Mouse (Mus musculus) liver, embryonic 15.5 days (tissue): ENCODE data around the gene Pxmp2. TPM values are rescaled to one million over a fixed set of nuclear protein-coding genes. Genes with fewer than 3 reads are reported as not detected.

Experiments
- ATAC-seq: fragments of 200-750 bp; cut with Nextera tagmentation; 2 replicates; pipeline ENCODE4 v1.8.0; 2017; ENCODE audit warnings: moderate number of reproducible peaks, mild to moderate bottlenecking, moderate library complexity; ENCODE audit not compliant: insufficient read depth
- H3K27ac ChIP-seq: fragments of 300-500 bp; sonication (generic); replicated peaks from 2 replicates; pipeline ENCODE4 v1.5.1; 2015; ENCODE audit warnings: mild to moderate bottlenecking, inconsistent platforms
- H3K27me3 ChIP-seq: fragments of 300-500 bp; sonication (generic); 2 replicates; pipeline ENCODE4 v1.6.1; 2015; ENCODE audit warnings: mild to moderate bottlenecking, inconsistent platforms
- H3K36me3 ChIP-seq: fragments of 300-500 bp; sonication (generic); replicated peaks from 2 replicates; pipeline ENCODE4 v1.6.1; 2015; ENCODE audit warnings: moderate library complexity, mild to moderate bottlenecking, inconsistent platforms
- H3K4me1 ChIP-seq: fragments of 300-500 bp; sonication (generic); replicated peaks from 2 replicates; pipeline ENCODE4 v1.6.1; 2015; ENCODE audit warnings: inconsistent platforms
- H3K4me2 ChIP-seq: fragments of 300-500 bp; sonication (generic); 2 replicates; pipeline ENCODE4 v1.6.1; 2015; ENCODE audit warnings: moderate library complexity, mild to moderate bottlenecking, inconsistent platforms
- H3K4me3 ChIP-seq: fragments of 300-500 bp; sonication (generic); replicated peaks from 2 replicates; pipeline ENCODE4 v1.5.1; 2015; ENCODE audit warnings: mild to moderate bottlenecking, inconsistent platforms
- H3K9ac ChIP-seq: fragments of 300-500 bp; sonication (generic); 2 replicates; pipeline ENCODE4 v1.6.1; 2015; ENCODE audit warnings: moderate library complexity, mild to moderate bottlenecking, inconsistent platforms
- H3K9me3 ChIP-seq: fragments of 300-500 bp; sonication (generic); replicated peaks from 2 replicates; pipeline ENCODE4 v1.6.1; 2016; ENCODE audit warnings: inconsistent platforms
- WGBS: fragments of 180-500 bp; shearing (Covaris S2); methylation state at CpG from one replicate; pipeline ENCODE4 v1.1.7; 2015; ENCODE audit warnings: mixed read lengths; ENCODE audit not compliant: insufficient replicate concordance; 5-methylcytosine and 5-hydroxymethylcytosine counted together
- polyA plus RNA-seq: library from polyadenylated mRNA; unstranded; fragments of >200 nt; fragmentation: Nextera tagmentation; extraction: Ambion mirVana; gene quantifications from 2 replicates; pipeline ENCODE4 v1.2.1, GENCODE M21; 2015

The Pxmp2 gene
- polyA plus RNA-seq, 1 experiment from 2014 or later, result 45.0 TPM

DNA sequence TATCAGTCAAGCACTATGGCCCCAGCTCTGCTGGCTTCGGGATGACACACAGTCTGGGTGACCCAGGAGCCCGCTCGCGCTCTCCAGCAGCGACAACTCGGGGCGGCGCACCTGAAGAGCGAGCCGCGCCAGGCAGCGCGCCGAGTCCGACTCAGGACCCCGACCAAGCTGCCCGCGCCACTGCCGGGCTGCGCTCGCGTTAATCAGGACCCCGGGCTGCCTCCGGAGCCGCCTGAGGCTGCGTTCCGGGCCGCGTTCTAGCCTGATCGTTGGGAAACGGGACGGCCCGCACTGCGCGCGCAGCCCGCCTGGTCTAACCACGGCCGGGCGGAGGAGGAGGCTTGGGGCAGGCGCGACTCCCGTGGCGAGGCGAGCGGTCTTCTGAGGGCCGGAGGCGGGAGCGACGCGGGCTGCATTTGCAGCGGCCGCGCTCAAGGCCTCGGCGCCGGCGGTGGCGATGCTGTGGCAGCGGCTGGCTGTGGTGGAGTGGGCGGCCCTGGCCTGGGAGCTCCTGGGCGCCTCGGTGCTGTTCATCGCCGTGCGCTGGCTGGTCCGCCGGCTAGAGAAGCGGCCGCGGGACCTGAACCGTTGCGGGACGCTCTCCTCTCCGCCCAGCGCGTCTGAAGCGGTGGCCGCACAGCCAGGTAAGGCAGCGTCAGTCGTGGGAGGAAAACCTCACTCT lies 55.1 kb downstream of the Pxmp2 start, which contains the start of gene Ankle2:
Gene Ankle2, plus strand, starts transcription at position 225 of the 682 bp plus-strand sequence.
- ATAC-seq, result peak; percentile 97
- no peaks in the 10 kb centered on the region for H3K9me3 ChIP-seq
- peaks cover 25% of the 10 kb centered on the region for H3K4me1 ChIP-seq
- H3K36me3 ChIP-seq, result peaks cover 21% of the 10 kb centered on the region
- under 1% methylated on average over 81 of the region's 81 CpGs for WGBS
- H3K27ac ChIP-seq, result peak within 1 kb of the TSS; percentile 99
- H3K4me3 ChIP-seq, result peak within 1 kb of the TSS; percentile 91
- H3K9ac ChIP-seq, result peak within 1 kb of the TSS; percentile 93
- peak within 1 kb of the TSS; percentile 87 for H3K4me2 ChIP-seq
- no peaks in the 10 kb centered on the region for H3K27me3 ChIP-seq

DNA sequence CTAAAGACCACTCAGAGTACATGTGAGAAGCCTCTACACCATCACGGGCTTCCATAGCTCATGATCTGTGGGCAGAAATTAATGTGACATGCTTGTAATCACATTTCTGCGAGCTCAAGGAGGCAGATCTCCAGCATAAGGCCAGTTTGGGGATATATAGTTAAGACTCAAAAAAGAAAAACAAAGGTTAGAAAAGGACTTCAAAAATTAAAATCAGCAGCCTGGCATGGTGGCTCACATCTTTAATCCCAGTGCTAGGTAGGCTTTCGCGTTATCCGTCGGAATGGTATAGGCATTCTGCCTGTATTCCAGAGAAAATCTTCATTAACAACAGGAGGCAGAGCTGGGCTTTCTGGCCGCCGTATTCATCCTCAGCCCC lies 55.6 kb downstream of the Pxmp2 start:
- H3K27me3 ChIP-seq, result no peaks in the 10 kb centered on the region
- peak overlapping the region; percentile 91 for H3K4me3 ChIP-seq
- 5% methylated on average over 8 of the region's 8 CpGs for WGBS
- H3K27ac ChIP-seq, result peak overlapping the region; percentile 99
- peak overlapping the region; percentile 87 for H3K4me2 ChIP-seq
- H3K4me1 ChIP-seq, result peaks cover 25% of the 10 kb centered on the region
- ATAC-seq, result no peak
- peak overlapping the region; percentile 93 for H3K9ac ChIP-seq
- no peaks in the 10 kb centered on the region for H3K9me3 ChIP-seq
- peaks cover 21% of the 10 kb centered on the region for H3K36me3 ChIP-seq

DNA sequence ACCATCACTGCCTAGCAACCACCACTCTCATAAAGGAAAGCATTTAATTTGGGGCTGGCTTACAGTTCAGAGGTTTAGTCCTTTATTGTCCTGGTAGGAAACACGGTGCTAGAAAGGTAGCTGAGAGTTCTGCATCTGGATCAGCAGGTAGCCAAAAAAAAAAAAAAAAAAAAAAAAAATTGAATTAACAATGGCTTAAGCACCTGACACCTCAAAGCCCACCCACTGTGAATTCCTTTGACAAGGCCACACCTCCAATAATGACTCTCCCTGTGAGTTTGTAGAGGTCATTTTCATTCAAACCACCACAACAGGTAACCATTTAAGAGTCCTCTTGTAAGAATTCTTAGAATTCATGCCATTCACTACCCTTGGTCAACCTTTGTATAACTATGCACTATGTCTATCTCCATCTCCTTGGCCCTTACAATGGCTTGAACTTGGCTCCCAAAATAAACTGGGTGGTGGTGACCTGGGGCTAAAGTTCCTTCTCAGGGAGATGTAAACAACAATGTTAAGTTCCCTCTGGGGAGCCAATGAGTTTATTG lies 58.6 kb downstream of the Pxmp2 start:
- Histone ChIP-seq H3K27me3 (no peaks in the 10 kb centered on the region), H3K9ac (no peak overlapping the region), H3K9me3 (no peaks in the 10 kb centered on the region), H3K4me2 (no peak overlapping the region), H3K4me1 (peaks cover 17% of the 10 kb centered on the region), H3K36me3 (peaks cover 31% of the 10 kb centered on the region), H3K4me3 (no peak overlapping the region), H3K27ac (no peak overlapping the region)
- ATAC-seq, result no peak
- 64% methylated on average over 1 of the region's 1 CpGs for WGBS

DNA sequence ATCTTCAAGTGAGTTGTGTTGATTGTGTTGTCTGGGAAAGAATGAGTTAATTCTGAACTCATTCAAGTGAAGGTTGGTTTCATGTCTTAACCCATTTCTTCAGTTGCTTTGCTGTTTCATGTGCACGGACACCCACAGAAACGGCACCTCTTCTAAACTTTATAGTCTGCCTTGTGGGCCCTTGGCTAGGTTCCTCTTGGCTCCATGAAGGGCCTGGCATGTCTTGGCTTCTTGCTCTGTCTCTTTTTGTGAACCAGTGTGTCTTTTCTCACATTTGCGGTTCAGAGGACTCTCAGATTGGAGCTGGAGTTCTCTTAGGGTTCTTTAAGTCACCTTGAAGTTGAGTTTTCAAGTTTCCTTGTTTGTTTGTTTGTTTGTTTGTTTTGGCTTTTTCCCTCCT lies 60.9 kb downstream of the Pxmp2 start:
- WGBS, result 86% methylated on average over 3 of the region's 3 CpGs
- H3K9me3 ChIP-seq, result no peaks in the 10 kb centered on the region

More for the DNA sequence above, 60.9 kb downstream of the Pxmp2 start:
- H3K4me3 ChIP-seq, result no peak overlapping the region
- peaks cover 3% of the 10 kb centered on the region for H3K4me1 ChIP-seq
- no peak overlapping the region for H3K9ac ChIP-seq
- H3K27me3 ChIP-seq, result no peaks in the 10 kb centered on the region
- no peak overlapping the region for H3K27ac ChIP-seq
- H3K4me2 ChIP-seq, result no peak overlapping the region
- H3K36me3 ChIP-seq, result peaks cover 55% of the 10 kb centered on the region
- no peak for ATAC-seq

Other genes with a start within 250 kb of the Pxmp2 start
- gene Gm17655, start 213.7 kb downstream of the Pxmp2 start, polyA plus RNA-seq, result 1.7 and 2.1 TPM in 2 replicates
- 0.71 and 0.82 TPM in 2 replicates for gene Gm35315, start 191.8 kb downstream of the Pxmp2 start, polyA plus RNA-seq
- 0.55 and 0.62 TPM in 2 replicates for gene Plcxd1, start 186.2 kb downstream of the Pxmp2 start, polyA plus RNA-seq
- gene Gtpbp6, start 178.0 kb downstream of the Pxmp2 start, polyA plus RNA-seq, result 7.7 and 9.2 TPM in 2 replicates
- 1.0 and 1.4 TPM in 2 replicates for gene Zfp605, start 176.1 kb downstream of the Pxmp2 start, polyA plus RNA-seq
- gene Chfr, start 150.3 kb downstream of the Pxmp2 start, polyA plus RNA-seq, result 17.9 and 19.5 TPM in 2 replicates
- 6.8 and 7.0 TPM in 2 replicates for gene Golga3, start 109.5 kb downstream of the Pxmp2 start, polyA plus RNA-seq
- 13.1 and 14.3 TPM in 2 replicates for gene Ankle2, start 55.2 kb downstream of the Pxmp2 start, polyA plus RNA-seq
- gene Pgam5, start 16.3 kb downstream of the Pxmp2 start, polyA plus RNA-seq, result 25.7 and 27.1 TPM in 2 replicates
- gene Pole, start 120 bp upstream of the Pxmp2 start, polyA plus RNA-seq, result 14.4 and 16.4 TPM in 2 replicates
- 0.09 TPM in 1 of 2 replicates, not detected in the other for gene P2rx2, start 57.0 kb upstream of the Pxmp2 start, polyA plus RNA-seq
- not detected in 2 replicates for gene Lrcol1, start 58.5 kb upstream of the Pxmp2 start, polyA plus RNA-seq
- gene Fbrsl1, start 162.3 kb upstream of the Pxmp2 start, polyA plus RNA-seq, result 4.1 and 4.9 TPM in 2 replicates